Mouse (Mus musculus) lung, adult 2 months (tissue): ENCODE results near the gene Atp11b. TPM values are rescaled to one million over a fixed set of nuclear protein-coding genes. Genes with fewer than 3 reads are reported as not detected.

Experiments used
- DNase-seq: peaks from one replicate; pipeline ENCODE4 v3.0.0; 2022
- H3K4me1 ChIP-seq: fragments of 200-500 bp; 2 replicates; pipeline ENCODE4 v1.6.1; 2011; ENCODE audit warnings: low read length; ENCODE audit not compliant: control insufficient read depth, insufficient read depth
- H3K4me3 ChIP-seq: fragments of 200-500 bp; replicated peaks from 2 replicates; pipeline ENCODE3; 2011; ENCODE audit warnings: low read depth, mild to moderate bottlenecking, control low read depth, low read length; ENCODE audit errors: extremely low read depth
- CTCF ChIP-seq: fragments of 200-500 bp; IDR thresholded peaks from 2 replicates; pipeline ENCODE4 v1.5.1; 2011; ENCODE audit warnings: mild to moderate bottlenecking, low read length, control low read depth; ENCODE audit not compliant: insufficient read depth
- POLR2A ChIP-seq: fragments of 200-500 bp; IDR thresholded peaks from 2 replicates; pipeline ENCODE4 v1.6.1; 2011; ENCODE audit warnings: low read depth, mild to moderate bottlenecking, control low read depth, low read length, borderline replicate concordance; ENCODE audit errors: extremely low read depth
- WGBS: fragments of 180-500 bp; shearing (Covaris S2); methylation state at CpG from one replicate; pipeline ENCODE4 v1.1.7; 2018; 5-methylcytosine and 5-hydroxymethylcytosine counted together
- polyA plus RNA-seq: library from polyadenylated mRNA; depleted of rRNA; stranded (reverse); fragments of >200 nt; gene quantifications from 2 replicates; pipeline ENCODE4 v1.2.3, GENCODE M21; 2012; rRNA removed

Gene Atp11b
- polyA plus RNA-seq, 1 experiment: 16.4 TPM

DNA sequence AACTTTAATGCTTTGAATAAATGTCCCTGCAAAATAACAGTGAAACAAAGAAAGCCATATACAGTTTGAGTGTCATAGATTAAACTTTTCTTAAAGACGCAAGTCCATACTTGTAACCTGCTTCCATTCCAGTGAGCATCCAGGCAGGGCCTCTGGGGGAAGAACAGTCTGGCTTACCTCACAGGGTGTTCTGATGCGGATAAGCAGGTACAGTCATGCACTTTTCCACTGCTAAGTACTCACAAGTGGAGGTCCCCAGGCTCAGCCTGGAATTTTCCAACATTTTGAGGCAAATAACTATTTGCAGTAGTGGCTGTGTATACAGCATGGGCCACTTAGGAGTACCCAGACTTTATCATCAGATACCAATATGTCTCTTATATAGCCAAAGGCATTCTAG, 144.0 kb downstream of the Atp11b start:
- Histone ChIP-seq H3K4me1 (no peaks in the 10 kb centered on the region), H3K4me3 (no peak overlapping the region)
- DNase-seq: no peak
- TF ChIP-seq POLR2A (no peak), CTCF (no peak)
- WGBS: 88% methylated on average over 2 of the region's 2 CpGs

DNA sequence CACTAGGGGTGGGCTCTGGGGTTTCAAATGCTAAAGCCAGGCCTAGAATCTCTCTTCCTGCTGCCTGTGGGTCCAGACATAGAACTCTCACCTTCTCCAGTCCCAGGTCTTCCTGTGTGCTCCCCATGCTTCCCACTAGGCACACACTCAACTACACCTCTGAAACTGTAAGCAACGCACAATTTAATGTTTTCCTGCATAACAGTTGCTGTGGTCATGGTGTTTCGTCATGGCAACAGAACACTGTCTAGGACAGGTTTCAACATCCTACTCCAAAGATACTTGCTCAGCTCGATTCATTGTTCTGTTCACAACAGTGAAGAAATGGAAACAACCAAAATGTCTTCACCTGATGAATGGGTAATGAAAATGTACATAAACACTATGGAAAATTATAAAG, 145.2 kb downstream of the Atp11b start:
- Histone ChIP-seq H3K4me3 (no peak overlapping the region), H3K4me1 (no peaks in the 10 kb centered on the region)
- DNase-seq: no peak
- WGBS: 92% methylated on average over 3 of the region's 3 CpGs
- TF ChIP-seq CTCF (no peak), POLR2A (no peak)

- H3K4me3 ChIP-seq: no peak overlapping the region
- H3K4me1 ChIP-seq: no peaks in the 10 kb centered on the region
- 93% methylated on average over 5 of the region's 5 CpGs for WGBS
- no peak for DNase-seq
- TF ChIP-seq CTCF: no peak
- TF ChIP-seq POLR2A: no peak
Measured at GRCm38 (mm10) chr3:35900555-35901204, 146.8 kb downstream of the Atp11b start.

Other genes with a start within 250 kb of the Atp11b start
- 2.3 and 12.3 TPM in 2 replicates for gene Dcun1d1, start 183.3 kb downstream of the Atp11b start, polyA plus RNA-seq
- gene Mccc1, start 246.6 kb downstream of the Atp11b start, polyA plus RNA-seq: 10.7 and 14.1 TPM in 2 replicates